Mouse (Mus musculus): Measurements from ENCODE around the gene Nicn1.
A peak's percentile ranks its signal among the peaks of the same experiment; 100 is the strongest.
"Not testable (repeated sequence)": the region's sequence is repeated elsewhere in the genome, so short reads cannot be mapped to it uniquely, and the experiment has no call there.

Gene Nicn1

DNA sequence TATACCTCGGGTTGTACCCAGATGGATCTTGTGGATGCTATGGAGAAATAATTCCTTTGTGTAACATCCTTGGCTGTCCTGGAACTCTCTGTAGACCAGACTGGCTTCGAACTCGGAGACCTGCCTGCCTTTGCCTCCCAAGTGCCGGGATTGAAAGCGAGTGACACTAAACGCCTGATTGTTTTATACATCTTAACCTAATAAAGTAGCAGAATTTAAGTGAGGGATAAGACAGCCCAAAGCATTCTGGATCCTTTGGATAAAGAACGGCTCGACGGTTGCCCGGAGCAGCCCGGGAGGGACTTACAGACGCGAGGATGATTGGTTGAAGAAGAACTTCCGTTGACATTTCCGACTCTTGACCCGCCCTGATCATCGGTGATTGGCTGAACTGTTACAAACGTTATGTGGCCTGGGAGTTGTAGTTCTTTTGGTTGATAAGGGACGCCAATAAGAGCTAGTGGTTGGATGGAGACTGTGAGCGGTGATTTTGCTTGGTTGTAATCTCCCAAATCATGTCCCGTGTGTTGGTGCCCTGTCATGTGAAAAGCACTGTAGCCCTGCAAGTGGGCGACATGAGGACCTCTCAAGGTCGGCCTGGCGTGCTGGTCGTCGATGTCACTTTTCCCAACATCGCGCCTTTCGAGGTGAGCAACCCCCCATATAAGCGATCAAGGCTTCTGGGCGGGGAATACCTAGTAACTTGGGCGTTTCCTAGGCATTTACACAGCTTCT, at the start of gene Nicn1:
Gene Nicn1 (plus strand): TSS at position 414 of the 735 bp plus-strand sequence.
- peak; percentile 83 to 84 for DNase-seq (ENCODE audit: low spot score in 2 of 2)

DNA sequence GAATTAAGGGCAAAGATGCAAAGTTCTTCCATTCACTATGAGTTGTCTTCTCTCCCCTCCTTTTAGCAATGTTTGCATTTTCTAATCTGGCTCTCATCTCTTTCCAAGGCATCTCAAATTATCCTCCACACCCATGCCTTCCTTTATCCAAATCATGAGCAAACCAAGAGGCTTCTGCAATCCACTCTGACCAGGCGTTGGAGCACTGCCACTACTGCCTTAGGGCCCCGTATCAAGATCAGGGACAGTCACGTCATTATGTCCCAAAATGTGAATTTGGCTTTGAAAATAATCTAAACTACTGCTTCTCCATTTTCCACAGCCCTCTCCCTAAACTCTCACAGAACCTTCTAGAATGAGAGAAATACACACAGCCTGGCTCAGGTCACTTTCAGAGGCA, 45.7 kb upstream of the Nicn1 start:
- DNase-seq (ENCODE audit: low spot score in 2 of 2) = no peak

DNA sequence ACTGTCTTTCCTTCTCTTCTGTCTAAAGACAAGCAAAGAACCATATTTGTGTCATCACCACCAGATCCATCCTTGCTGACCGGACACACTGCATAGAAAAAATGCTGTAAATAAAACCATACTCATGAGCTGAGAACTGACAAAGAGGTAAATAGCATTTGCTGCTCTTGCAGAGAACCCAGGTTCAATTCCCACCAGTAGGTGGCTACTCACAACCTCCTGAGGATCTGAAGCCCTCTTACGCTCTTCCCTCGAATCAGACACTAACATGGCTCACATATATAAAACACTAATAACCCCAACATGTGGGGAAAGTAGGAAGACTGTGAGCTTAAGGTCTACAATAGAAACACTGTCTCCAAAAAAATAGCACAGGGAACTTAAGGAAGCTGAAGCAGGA, 45.2 kb upstream of the Nicn1 start:
- DNase-seq (ENCODE audit: low spot score in 2 of 2) = peak in 1 of 2 experiments; percentile 22

DNA sequence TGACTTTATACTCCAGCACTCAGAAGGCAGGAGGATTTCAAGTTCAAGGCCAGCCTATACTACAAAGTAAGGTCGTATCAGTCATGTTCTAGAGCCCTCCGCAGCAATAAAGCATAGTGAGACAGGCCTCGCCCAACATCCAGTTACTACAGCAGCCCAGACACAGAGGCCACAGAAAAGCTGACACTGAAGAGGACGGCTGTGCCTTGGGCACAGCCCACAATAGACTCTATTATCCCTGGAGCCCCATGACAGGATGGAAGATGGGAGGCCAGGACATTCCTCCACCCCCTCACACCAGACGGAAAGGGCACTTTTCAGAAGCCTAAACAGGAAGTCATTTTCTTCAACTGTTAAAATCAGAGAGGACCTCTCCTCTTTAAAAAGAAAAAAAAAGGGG, 41.3 kb upstream of the Nicn1 start:
- no peak for DNase-seq (ENCODE audit: low spot score in 2 of 2)

DNA sequence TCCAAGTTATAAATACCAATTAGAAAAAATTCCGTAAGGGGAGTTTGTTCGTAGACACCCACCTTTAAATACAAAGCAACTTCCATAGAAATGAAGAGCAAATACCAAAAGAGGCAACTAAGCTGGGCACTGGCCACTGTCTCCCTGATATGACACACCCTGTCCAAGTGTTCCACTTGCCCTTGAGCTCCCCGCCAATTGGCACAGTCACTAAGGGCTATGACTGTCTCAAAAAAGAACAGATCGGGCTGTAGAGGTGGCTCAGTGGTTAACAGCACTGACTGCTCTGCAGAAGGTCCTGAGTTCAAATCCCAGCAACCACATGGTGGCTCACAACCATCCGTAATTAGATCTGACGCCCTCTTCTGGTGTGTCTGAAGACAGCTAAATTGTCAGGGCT, 38.4 kb upstream of the Nicn1 start:
- DNase-seq (ENCODE audit: low spot score in 2 of 2) = no peak

DNA sequence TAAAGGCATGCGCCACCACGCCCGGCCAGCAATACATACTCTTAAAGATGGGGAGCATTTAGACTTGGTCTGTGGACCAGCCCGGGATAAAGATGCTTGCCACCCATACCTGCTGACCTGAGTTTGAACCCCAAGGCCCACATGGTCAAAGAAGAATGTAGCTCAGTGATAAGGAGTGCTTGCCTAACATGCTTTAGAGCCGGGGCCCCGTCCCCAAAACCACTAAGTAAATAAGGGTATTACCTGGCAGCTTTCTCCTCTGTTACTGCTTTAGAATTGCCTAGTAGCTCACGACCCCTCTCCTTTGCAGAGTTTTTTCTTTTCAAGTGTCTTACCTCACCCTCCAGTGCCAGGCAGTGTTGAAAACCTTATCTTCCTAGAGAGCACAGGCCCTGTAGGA, 37.5 kb upstream of the Nicn1 start:
- no peak for DNase-seq (ENCODE audit: low spot score in 2 of 2)

DNA sequence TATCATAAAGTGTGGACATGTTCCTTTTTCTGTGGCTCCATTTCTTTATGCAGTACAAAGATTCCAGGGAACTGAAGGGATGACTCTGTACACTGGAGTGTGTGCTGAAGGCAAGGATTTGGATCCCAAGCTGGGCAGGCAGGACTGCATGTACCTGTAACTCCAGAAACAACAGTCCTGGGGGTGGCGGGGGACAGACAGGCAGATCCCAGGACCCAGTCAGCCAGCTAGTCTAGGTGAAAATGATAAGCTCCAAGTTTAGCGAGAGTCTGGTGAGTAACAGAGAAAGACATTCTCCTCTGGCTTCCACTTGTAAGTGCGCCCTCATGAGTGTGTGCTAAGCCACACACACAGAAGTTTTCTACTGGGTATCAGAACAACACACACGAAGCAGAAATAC, 29.7 kb upstream of the Nicn1 start:
- DNase-seq (ENCODE audit: low spot score in 2 of 2) = no peak

DNA sequence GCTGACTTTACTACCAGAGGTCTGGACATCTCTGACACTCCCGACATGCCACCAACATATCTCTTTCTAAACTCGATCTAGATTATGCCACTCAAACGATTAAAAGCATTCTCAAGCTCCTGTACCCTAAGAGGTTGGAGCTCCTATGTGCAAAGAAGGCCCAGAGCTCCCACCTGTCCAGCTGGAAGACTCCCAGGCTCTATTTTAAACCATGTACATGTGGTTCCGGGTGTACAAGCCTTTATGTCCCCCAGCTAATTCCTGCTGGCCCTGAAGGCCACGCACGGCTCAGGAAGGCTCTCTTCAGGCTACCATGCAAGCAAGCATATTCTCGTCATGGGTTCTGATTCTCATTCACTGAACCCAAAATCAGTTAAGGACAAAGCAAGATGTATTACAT, 28.4 kb upstream of the Nicn1 start:
- DNase-seq (ENCODE audit: low spot score in 2 of 2) = no peak

DNA sequence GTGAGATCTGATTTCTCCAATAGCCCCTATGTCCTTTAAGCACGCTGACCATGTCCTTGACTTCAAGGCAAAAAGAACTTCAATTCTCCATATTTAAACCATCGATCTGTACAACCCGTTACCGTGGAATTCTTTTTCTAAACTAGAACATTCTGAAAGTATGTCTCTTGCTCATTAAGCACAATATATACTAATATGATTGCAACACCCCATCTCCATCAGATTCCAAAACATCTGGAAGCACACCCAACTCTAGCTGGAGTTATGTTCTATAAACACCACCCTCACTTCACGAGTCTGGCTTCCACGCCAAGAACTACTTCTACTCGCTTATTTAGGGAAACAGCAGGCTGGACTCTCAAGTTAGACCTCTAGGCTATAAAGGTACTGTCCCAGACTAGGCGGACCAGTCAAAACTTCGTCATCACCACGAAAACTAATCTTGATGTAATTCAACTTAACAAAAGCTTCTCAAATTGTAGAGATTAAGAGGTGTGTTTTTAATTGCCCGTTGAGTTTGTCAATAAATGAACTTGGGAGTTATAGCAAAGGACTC, 27.7 kb upstream of the Nicn1 start:
- DNase-seq (ENCODE audit: low spot score in 2 of 2) = no peak

DNA sequence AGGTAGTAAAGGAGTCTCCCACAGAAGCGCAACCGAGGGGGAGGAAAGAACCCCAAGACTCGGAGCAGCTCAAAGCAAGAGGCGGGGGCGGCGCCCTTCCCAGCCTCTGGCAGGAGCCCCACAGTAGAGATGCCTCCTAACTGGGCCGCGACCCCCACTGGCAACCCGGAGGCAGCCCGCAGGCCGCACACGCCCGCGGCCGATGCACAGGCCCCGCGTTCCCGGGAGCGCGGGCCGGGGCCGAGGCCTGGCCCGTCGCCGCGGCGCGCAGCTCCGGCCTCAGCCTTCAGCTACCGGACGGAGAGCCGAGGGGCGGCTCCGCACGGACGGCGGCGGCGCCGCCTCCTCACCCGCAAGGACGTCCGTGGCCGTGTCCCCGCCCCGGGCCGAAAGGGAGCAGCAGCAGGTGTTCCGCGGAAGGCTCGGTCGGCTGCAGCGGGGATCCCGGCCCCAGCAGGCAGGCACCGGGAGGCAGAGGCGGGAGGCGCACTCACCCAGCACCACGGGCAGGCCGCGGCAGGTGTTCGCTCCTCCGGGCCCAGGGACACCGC, 27.0 kb upstream of the Nicn1 start:
- peak; percentile 38 to 44 for DNase-seq (ENCODE audit: low spot score in 2 of 2)

DNA sequence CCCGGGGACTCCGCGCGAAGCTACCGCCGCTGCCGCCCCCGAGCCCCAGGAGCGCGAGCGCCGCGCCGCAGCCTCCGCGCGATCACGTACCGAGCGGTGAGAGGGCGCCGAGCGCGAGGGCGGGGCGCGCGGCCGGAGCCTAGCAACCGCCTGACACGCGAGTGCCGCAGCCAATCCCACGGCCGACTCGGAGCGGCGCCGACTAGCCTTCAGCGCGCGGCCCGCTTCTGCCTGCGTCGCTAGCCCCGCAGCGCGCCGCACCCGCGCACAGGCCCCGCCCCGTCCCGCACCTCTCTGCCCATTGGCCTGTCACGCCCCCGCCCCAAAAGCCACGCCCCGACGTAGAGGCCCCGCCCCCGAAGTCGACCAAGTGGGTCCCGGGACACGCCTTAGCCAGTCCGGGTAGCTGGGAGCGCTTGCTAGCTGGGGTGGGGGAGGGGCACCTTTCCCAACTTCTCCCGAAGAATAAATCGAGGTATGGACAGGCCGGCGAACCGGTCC, 26.5 kb upstream of the Nicn1 start, which contains the start of gene Dag1:
Gene Dag1 (minus strand): TSS at position 269 of the 501 bp plus-strand sequence.
- peak; percentile 93 to 96 for DNase-seq (ENCODE audit: low spot score in 2 of 2)

DNA sequence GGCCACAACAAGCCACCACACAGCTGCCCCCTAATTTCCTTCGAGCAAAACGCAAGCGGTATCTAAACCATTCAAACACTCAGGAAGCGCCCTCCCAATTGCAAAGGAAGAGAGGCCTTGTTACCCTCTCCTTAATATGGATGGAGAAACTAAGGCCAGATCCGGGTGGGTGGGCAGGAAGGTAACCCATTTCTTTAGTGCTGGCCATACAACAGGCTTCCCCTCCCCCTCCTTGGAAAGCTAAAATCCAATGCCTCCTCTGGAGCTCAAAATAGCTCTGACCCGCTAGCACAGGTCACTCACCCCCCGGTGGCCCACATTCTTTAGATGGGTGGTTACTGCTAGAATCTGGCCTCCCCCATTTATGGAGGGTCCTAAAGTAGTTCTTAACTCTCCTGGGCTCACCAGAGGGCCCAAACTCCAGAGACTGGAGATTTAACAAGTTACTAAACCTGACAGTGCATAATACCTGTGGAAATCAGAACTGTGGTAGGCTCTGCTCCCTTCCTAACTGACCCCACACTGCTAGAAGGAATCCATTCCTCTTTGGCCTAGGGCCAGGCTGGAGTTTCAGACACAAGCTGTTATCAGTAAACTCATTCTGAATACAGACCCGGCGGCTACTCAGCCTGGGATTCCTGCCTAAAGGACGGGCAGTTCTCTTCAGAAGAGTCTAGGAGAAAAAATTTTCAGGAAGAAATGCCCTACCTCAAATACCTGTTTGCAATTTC, 25.9 kb upstream of the Nicn1 start:
- DNase-seq (ENCODE audit: low spot score in 2 of 2) = no peak

DNA sequence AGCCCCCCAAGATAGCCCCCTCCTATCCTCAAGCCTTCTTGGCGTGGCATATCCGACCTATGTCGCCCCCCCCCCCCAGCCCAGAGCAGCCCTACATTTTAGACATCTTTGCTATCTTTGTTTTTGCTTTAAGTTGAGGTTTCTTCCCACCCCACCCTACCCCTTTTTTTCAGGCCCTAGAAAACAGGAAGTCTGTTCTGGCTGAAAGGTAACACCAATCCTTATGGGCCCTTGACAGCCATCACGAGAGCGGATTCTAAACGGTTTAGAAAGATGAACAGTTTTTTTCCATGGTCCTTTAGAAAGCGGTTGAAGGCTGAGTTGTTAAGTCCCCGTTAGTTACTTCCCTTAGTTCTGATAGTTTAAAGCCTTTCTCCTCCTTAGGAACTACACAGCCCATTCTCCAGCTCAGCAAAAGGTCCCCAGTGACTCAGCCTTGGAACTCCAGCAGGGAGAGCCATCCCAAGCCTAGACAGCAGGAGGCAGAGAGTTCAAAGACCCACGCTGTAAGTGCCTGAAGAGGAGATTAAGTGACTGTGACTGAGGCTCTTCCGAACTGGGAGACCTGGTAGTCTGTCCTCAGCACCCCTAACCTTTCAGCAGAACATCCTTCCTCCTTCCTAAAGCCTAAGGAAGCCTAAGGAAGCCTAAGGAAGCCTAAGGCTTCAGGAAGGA, 23.8 kb upstream of the Nicn1 start:
- DNase-seq (ENCODE audit: low spot score in 2 of 2) = no peak

DNA sequence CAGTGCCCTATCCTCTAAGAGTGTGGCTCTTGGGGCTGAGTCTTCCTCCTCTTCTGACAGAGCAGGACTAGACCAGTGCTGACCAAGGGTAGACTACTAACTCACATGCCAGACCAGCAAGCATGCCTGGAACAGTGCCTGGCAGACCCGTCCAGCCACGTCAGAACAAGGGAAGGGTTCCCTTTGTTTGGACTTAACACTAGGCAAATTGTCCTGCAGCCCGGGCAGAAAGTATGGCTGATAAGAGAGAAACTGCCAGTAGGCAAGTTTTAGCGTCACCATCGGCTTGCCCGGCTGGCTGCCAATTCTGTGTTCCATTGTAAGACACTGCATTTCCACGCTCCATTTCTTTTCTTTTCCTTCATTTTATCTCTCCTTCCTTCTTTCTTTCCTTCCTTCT, 22.5 kb upstream of the Nicn1 start:
- DNase-seq (ENCODE audit: low spot score in 2 of 2) = no peak

DNA sequence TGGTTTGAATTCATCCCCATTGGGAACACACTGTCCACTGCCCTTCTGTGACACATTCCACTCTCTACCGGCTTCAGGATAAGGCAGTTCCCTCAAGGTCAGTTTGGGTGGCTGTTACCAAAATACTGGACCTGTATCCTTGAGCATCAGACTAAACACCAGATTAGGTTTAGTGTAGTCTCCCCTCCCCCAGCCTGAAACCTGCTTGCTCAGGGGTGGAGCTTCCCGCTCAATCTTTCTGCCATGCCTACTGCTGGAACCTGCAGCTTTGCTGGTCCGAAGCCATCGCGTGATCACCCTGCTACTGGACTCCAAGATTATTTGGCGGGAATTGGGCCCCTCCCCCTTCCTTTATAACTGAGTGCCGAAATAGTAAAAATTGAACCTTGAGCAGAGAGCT, 21.5 kb upstream of the Nicn1 start:
- not testable (repeated sequence) for DNase-seq (ENCODE audit: low spot score in 2 of 2)

DNA sequence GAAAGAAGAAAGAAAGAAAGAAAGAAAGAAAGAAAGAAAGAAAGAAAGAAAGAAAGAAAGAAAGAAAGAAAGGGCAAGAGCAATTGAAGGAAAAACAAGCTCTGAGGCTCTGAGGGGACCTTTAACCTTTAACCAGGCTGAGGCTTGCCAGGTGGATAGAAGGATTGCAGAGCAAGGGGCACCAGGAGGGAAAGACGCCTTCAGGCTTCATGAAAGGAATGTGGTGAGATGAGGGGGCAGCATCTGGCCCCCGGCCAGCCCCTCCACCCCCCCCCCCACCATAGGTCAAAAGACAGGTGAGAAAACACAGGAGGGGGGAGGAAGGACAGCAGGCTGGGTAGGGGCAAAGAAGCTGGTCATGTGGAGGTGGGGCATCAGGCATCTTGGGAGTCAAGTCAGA, 18.3 kb upstream of the Nicn1 start:
- no peak for DNase-seq (ENCODE audit: low spot score in 2 of 2)

DNA sequence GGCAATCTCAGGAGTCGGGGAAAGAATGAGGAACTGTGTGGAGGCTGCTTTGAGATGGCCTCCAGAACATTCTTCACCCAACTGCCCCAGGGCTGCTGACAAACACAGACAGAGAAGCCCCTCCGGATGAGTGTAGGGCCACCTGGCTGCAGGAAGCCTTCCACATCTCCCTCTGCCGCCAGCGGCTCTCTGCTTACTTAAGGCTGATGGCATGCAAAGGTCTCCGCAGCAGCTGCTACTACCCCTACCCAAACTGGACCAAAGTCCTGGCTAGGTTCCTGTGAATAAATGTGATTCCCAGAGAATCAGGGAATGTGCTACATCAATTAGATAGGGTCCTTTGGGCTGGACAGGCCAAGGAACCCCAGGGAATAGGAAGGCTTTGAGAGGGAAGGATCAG, 17.5 kb upstream of the Nicn1 start:
- DNase-seq (ENCODE audit: low spot score in 2 of 2) = no peak

DNA sequence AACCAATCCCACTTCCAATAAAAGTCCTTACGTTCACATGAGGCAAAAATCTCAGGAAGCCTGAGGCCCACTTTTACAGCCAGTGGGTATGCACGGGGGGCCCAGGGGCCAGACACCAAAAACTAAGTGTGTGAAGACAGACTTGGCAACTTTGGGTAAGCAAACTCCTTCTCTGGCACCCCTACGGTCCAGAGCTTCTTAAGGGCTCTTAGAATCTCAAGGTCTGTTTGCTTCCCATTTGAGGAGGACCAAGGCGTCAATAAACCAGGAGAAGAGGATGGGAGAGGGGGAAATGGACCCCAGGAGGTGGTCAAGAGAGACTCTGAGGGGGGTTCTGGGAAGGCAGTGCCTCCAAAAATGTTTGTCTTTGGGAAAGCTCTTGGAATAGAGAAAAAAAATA, 16.7 kb upstream of the Nicn1 start:
- no peak for DNase-seq (ENCODE audit: low spot score in 2 of 2)

DNA sequence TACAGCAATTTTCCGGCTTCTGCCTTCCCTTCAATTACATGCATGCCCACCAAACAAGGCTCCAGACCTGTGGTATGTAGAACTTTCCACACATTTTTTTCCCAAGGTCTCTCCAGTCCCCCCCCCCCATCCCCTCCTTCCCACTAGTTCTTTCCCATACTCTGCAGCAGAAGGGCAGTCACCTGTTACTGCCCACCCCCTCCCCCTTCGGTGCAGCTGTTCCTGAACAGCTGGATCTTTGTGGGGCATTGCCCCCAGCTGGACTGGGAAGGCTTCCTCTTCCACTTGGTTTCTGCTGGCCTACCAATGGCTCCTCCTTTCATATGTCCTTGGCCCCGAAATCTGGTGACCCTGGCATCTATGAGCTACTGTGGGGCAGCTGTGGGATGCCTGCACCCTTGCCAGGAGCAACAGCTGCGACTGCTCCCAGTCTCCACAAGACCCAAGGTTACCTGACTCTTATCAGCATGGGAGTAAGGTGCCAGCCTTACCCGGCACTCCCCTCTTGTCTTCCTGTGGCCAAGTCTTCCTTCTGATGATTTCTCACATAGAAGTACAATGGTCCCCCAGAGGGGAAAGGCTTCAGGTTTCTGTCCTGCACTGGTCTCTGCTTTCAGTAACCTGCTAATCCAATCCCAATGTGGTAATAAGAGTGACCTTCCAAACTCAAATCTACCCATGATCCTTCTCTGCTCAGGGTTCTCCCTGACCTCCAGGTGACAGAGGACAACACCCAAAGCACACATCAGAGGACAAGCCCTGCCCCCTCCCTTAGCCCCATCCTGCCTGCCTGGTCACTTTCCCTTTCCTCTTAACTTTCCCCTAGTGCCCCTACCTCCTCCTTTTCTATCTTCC, 15.5 kb upstream of the Nicn1 start:
- no peak for DNase-seq (ENCODE audit: low spot score in 2 of 2)

DNA sequence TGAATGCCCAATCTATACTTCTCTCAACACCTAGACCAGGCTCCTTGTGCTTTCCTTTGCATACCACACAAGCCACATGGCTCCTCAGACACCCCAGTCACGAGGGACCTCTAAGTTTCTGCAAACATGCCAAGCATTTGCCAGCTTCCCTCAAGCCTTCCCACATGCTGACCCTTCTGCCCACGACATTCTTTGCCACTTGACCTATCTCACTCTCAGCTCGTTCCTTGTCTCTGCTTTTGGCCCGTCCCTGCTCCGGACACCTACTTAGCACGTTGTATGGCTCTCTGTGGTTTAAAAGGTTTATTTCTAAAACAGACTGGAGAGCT, 14.9 kb upstream of the Nicn1 start:
- no peak for DNase-seq (ENCODE audit: low spot score in 2 of 2)

All from thymus, postnatal 10 days (tissue).